Mouse (Mus musculus): Measurements from ENCODE around the gene Hnrnpdl.

- TF ChIP-seq CTCF (IDR thresholded peaks at IDR 0.05; ENCODE audit: borderline replicate concordance, insufficient read depth, low read depth, low read length) (no peak), POLR2A (IDR thresholded peaks at IDR 0.05; ENCODE audit: borderline replicate concordance, insufficient read depth, low read length) (no peak)
Measured at GRCm38 (mm10) chr5:99994166-99994565, 45.3 kb downstream of the Hnrnpdl start.
